ENCODE assay signal across 27 mouse cellular contexts in genomic region chr4:34310061-34310642, GRCm38 (mm10).
DNase-seq lines count a peak whose midpoint lies in the region; ATAC-seq and TF ChIP-seq lines count a peak whose summit lies in the region.
"Had no signal": no experiment of that assay in that cellular context is flagged by ENCODE, and none has a peak within 500 bp of the region (broad histone marks: within the 10 kb centered on the region; RNA-seq: fewer than 3 reads in every experiment).

No protein-coding gene starts in this region.

- 14% methylated on average over 5 of the region's 5 CpGs for WGBS in kidney, postnatal 0 days
- 34% methylated on average over 5 of the region's 5 CpGs for WGBS in neural tube, embryonic 15.5 days
- 19% methylated on average over 5 of the region's 5 CpGs for WGBS in neural tube, embryonic 11.5 days

- no peaks in the 10 kb centered on the region for H3K4me1 ChIP-seq in kidney, postnatal 0 days (replicated peaks; ENCODE audit: insufficient read depth, low read length)
- no peaks in the 10 kb centered on the region for H3K4me1 ChIP-seq in neural tube, embryonic 15.5 days
- 0 out of 2 replicates have a peak, but pooled peaks cover 3% of the 10 kb centered on the region for H3K4me1 ChIP-seq in neural tube, embryonic 11.5 days (ENCODE audit: control insufficient read depth, insufficient read depth, low read length)
- H3K4me1 ChIP-seq: embryonic facial prominence, embryonic 15.5 days; megakaryocyte, embryonic 14.5 days had no signal

- H3K27ac ChIP-seq in kidney, postnatal 0 days = no peak overlapping the region
- H3K27ac ChIP-seq in neural tube, embryonic 15.5 days (replicated peaks) = no peak overlapping the region
- no peak overlapping the region for H3K27ac ChIP-seq in neural tube, embryonic 11.5 days (ENCODE audit: low read depth, low read length)
- H3K27ac ChIP-seq: embryonic facial prominence, embryonic 15.5 days had no signal

- H3K36me3 ChIP-seq in kidney, postnatal 0 days (ENCODE audit: insufficient read depth, low read length) = no peaks in the 10 kb centered on the region
- H3K36me3 ChIP-seq in neural tube, embryonic 15.5 days = no peaks in the 10 kb centered on the region
- H3K36me3 ChIP-seq in neural tube, embryonic 11.5 days (ENCODE audit: control insufficient read depth, insufficient read depth, low read length) = no peaks in the 10 kb centered on the region
- H3K36me3 ChIP-seq: embryonic facial prominence, embryonic 15.5 days; G1E; hindbrain, embryonic 12.5 days had no signal

- peak; percentile 50 for DNase-seq in kidney, postnatal 0 days (ENCODE audit: low spot score)
- no peak for DNase-seq in kidney, postnatal 36 days
- peak; percentile 33 for DNase-seq in neural tube, embryonic 10.5 days (ENCODE audit: extremely low spot score, low spot score)
- DNase-seq in embryo, embryonic 9.5 days (ENCODE audit: extremely low spot score) = peak; percentile 34
- DNase-seq in neural tube, embryonic 11.5 days (ENCODE audit: low spot score) = peak; percentile 19
- no peak for DNase-seq in cerebellum, adult 8-10 months
- DNase-seq in heart, postnatal 25 days (ENCODE audit: low spot score) = no peak
- DNase-seq: adrenal gland, adult 2 months; B cell, adult 2 months; cerebellum, adult 11-12 months; cerebellum, postnatal 14 days; gastrocnemius, postnatal 14 days; heart, adult 11 months; kidney, adult 2 months; left cerebral cortex, postnatal 4 days; midbrain, embryonic 14.5 days; right cerebral cortex, adult 18-20 months; right cerebral cortex, postnatal 4 days had no signal

- H3K27me3 ChIP-seq in kidney, postnatal 0 days (ENCODE audit: insufficient read depth, low read length) = no peaks in the 10 kb centered on the region
- no peaks in the 10 kb centered on the region for H3K27me3 ChIP-seq in neural tube, embryonic 15.5 days (replicated peaks)
- no peaks in the 10 kb centered on the region for H3K27me3 ChIP-seq in neural tube, embryonic 11.5 days (ENCODE audit: control insufficient read depth, insufficient read depth, low read length)
- H3K27me3 ChIP-seq: CH12.LX; embryonic facial prominence, embryonic 15.5 days; hindbrain, embryonic 12.5 days; megakaryocyte, embryonic 14.5 days had no signal

- no peaks in the 10 kb centered on the region for H3K9me3 ChIP-seq in kidney, postnatal 0 days (replicated peaks; ENCODE audit: low read length)
- 0 out of 2 replicates have a peak, but pooled peaks cover 2% of the 10 kb centered on the region for H3K9me3 ChIP-seq in neural tube, embryonic 15.5 days (replicated peaks)
- no peaks in the 10 kb centered on the region for H3K9me3 ChIP-seq in neural tube, embryonic 11.5 days (ENCODE audit: control insufficient read depth, low read length)
- H3K9me3 ChIP-seq: embryonic facial prominence, embryonic 15.5 days; G1E; hindbrain, embryonic 12.5 days had no signal

- ATAC-seq in kidney, postnatal 0 days (replicated peaks; ENCODE audit: low FRiP score, low read depth) = no peak
- no peak for ATAC-seq in neural tube, embryonic 15.5 days (ENCODE audit: low FRiP score)
- ATAC-seq in neural tube, embryonic 11.5 days (ENCODE audit: insufficient read depth, low FRiP score, low TSS enrichment) = no peak
- ATAC-seq: forebrain, embryonic 14.5 days; inflammation-experienced regulatory T-cells, adult 6 months had no signal

- intact Hi-C loops in heart, postnatal 25 days (cut with DNase I) = no loop called here

- TF ChIP-seq CTCF in kidney, postnatal 0 days (IDR thresholded peaks at IDR 0.05; ENCODE audit: low read depth) = no peak

- H3K9ac ChIP-seq in kidney, postnatal 0 days (ENCODE audit: low read depth, low read length) = no peak overlapping the region
- H3K9ac ChIP-seq in neural tube, embryonic 15.5 days (replicated peaks) = no peak overlapping the region
- H3K9ac ChIP-seq in neural tube, embryonic 11.5 days (ENCODE audit: low read length) = no peak overlapping the region
- H3K9ac ChIP-seq: embryonic facial prominence, embryonic 15.5 days; hindbrain, embryonic 12.5 days had no signal

- H3K4me2 ChIP-seq in kidney, postnatal 0 days (ENCODE audit: low read length) = no peak overlapping the region
- no peak overlapping the region for H3K4me2 ChIP-seq in neural tube, embryonic 15.5 days
- H3K4me2 ChIP-seq in neural tube, embryonic 11.5 days (ENCODE audit: low read depth) = no peak overlapping the region
- H3K4me2 ChIP-seq: embryonic facial prominence, embryonic 15.5 days; heart, embryonic 11.5 days; hindbrain, embryonic 12.5 days had no signal

- no peak overlapping the region for H3K4me3 ChIP-seq in kidney, postnatal 0 days (replicated peaks; ENCODE audit: low read depth, low read length)
- H3K4me3 ChIP-seq in neural tube, embryonic 15.5 days (replicated peaks) = no peak overlapping the region
- H3K4me3 ChIP-seq in neural tube, embryonic 11.5 days (ENCODE audit: low read depth, low read length) = no peak overlapping the region
- H3K4me3 ChIP-seq: embryonic facial prominence, embryonic 15.5 days; hindbrain, embryonic 12.5 days; megakaryocyte, embryonic 14.5 days had no signal

Comparison
In these comparisons a context has a peak if more than half of its experiments do, and no peak if none do; other contexts are left out.
1. DNase-seq: peak in kidney, postnatal 0 days (single experiment), neural tube, embryonic 10.5 days (single experiment), embryo, embryonic 9.5 days (single experiment) and neural tube, embryonic 11.5 days (single experiment); none in kidney, postnatal 36 days (0 of 2), cerebellum, adult 8-10 months (single experiment) and heart, postnatal 25 days (single experiment).